Mouse (Mus musculus) neural tube, embryonic 11.5 days (tissue): ENCODE data around the gene D7Ertd443e. TPM values are rescaled to one million over a fixed set of nuclear protein-coding genes. Genes with fewer than 3 reads are reported as not detected.

Experiments
- ATAC-seq: fragments of 200-750 bp; cut with Nextera tagmentation; 2 replicates; pipeline ENCODE4 v1.8.0; 2017; ENCODE audit warnings: moderate number of reproducible peaks, mild to moderate bottlenecking, moderate TSS enrichment, moderate library complexity; ENCODE audit not compliant: insufficient read depth, low FRiP score, low TSS enrichment
- DNase-seq: peaks from one replicate; pipeline ENCODE4 v3.0.0-alpha.2; 2015; ENCODE audit warnings: low spot score
- H3K27ac ChIP-seq: fragments of 300-500 bp; sonication (generic); 2 replicates; pipeline ENCODE4 v1.5.1; 2014; ENCODE audit warnings: low read depth, mild to moderate bottlenecking, low read length
- H3K27me3 ChIP-seq: fragments of 300-500 bp; sonication (generic); 2 replicates; pipeline ENCODE4 v1.6.1; 2014; ENCODE audit warnings: mild to moderate bottlenecking, low read length, mixed read lengths; ENCODE audit not compliant: control insufficient read depth, insufficient read depth
- H3K36me3 ChIP-seq: fragments of 300-500 bp; sonication (generic); 2 replicates; pipeline ENCODE4 v1.6.1; 2014; ENCODE audit warnings: mild to moderate bottlenecking, low read length, moderate library complexity, mixed read lengths; ENCODE audit not compliant: control insufficient read depth, insufficient read depth
- H3K4me1 ChIP-seq: fragments of 300-500 bp; sonication (generic); 2 replicates; pipeline ENCODE4 v1.6.1; 2014; ENCODE audit warnings: low read length, mixed read lengths; ENCODE audit not compliant: control insufficient read depth, insufficient read depth
- H3K4me2 ChIP-seq: fragments of 300-500 bp; sonication (generic); 2 replicates; pipeline ENCODE4 v1.6.1; 2014; ENCODE audit warnings: low read depth, mild to moderate bottlenecking, moderate library complexity
- H3K4me3 ChIP-seq: fragments of 300-500 bp; sonication (generic); 2 replicates; pipeline ENCODE4 v1.5.1; 2014; ENCODE audit warnings: low read depth, low read length
- H3K9ac ChIP-seq: fragments of 300-500 bp; sonication (generic); 2 replicates; pipeline ENCODE4 v1.6.1; 2014; ENCODE audit warnings: mild to moderate bottlenecking, low read length
- H3K9me3 ChIP-seq: fragments of 300-500 bp; sonication (generic); 2 replicates; pipeline ENCODE4 v1.6.1; 2016; ENCODE audit warnings: low read length; ENCODE audit not compliant: control insufficient read depth
- WGBS: fragments of 180-500 bp; shearing (Covaris S2); extraction: QIAGEN DNeasy Blood & Tissue Kit; methylation state at CpG from one replicate; pipeline ENCODE4 v1.1.7; 2014; 5-methylcytosine and 5-hydroxymethylcytosine counted together
- polyA plus RNA-seq: library from polyadenylated mRNA; unstranded; fragments of >200 nt; fragmentation: Nextera tagmentation; extraction: Ambion mirVana; gene quantifications from 2 replicates; pipeline ENCODE4 v1.2.1, GENCODE M21; 2014

The D7Ertd443e gene
- polyA plus RNA-seq, 1 experiment from 2014 or later, result 0.19 TPM

GRCm38 (mm10) chr7:134320979-134321378 is 64.5 kb downstream of the D7Ertd443e start:
- Histone ChIP-seq H3K4me2 (no peak overlapping the region), H3K27ac (no peak overlapping the region), H3K36me3 (no peaks in the 10 kb centered on the region), H3K4me1 (no peaks in the 10 kb centered on the region), H3K9me3 (no peaks in the 10 kb centered on the region), H3K27me3 (no peaks in the 10 kb centered on the region), H3K4me3 (no peak overlapping the region), H3K9ac (no peak overlapping the region)
- DNase-seq, result no peak
- 88% methylated on average over 10 of the region's 10 CpGs for WGBS
- no peak for ATAC-seq

DNA sequence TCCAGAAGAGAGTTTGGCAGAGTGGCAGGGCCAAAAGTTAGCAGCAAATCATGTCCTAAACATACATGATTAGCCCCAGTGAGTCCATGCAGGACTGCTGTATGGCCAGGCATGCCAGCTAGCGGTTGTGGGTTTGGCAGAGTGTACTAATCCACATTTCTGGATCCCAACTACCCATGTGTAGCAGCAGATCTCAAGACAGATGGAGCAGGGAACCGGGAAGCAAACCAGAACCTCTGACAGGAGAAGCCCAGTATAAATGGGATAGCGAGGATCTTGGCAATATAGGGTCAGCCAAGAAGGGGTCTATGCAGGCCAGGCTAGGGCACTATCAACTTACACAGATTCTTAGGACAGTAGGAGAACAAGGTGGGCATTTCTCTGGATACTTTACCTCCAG is 83.4 kb downstream of the D7Ertd443e start:
- H3K4me3 ChIP-seq, result no peak overlapping the region
- H3K4me1 ChIP-seq, result no peaks in the 10 kb centered on the region
- no peak overlapping the region for H3K27ac ChIP-seq
- ATAC-seq (no peak), DNase-seq (no peak)
- H3K36me3 ChIP-seq, result no peaks in the 10 kb centered on the region
- no peak overlapping the region for H3K9ac ChIP-seq
- H3K4me2 ChIP-seq, result no peak overlapping the region
- no peaks in the 10 kb centered on the region; the same call in 1 of the 2 replicates for H3K9me3 ChIP-seq
- H3K27me3 ChIP-seq, result no peaks in the 10 kb centered on the region
- WGBS, result 94% methylated on average over 3 of the region's 3 CpGs

DNA sequence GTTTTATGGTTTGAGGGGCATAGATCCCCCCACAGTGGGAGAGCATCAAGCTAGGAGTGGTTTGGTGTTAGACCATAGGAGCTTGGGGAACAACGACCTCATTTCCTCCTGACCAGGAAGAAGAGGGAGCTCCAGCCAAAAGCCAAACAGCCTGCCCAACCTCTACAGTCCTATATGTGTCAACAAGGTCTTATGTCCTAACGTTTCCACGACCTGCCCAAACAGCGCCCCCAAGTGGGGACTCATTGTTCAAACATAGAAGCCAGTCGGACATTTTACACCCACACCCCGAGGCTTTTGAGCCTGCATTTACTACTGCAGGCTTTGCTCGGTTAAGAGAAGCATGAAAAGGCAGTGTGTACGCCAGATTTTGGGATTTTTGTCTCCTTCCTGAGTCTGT is 84.2 kb downstream of the D7Ertd443e start:
- ATAC-seq (no peak), DNase-seq (peak; percentile 56)
- Histone ChIP-seq H3K36me3 (no peaks in the 10 kb centered on the region), H3K4me2 (no peak overlapping the region), H3K9ac (no peak overlapping the region), H3K27ac (no peak overlapping the region), H3K4me1 (no peaks in the 10 kb centered on the region), H3K4me3 (no peak overlapping the region), H3K9me3 (no peaks in the 10 kb centered on the region; the same call in 1 of the 2 replicates), H3K27me3 (no peaks in the 10 kb centered on the region)
- WGBS, result 48% methylated on average over 8 of the region's 8 CpGs

DNA sequence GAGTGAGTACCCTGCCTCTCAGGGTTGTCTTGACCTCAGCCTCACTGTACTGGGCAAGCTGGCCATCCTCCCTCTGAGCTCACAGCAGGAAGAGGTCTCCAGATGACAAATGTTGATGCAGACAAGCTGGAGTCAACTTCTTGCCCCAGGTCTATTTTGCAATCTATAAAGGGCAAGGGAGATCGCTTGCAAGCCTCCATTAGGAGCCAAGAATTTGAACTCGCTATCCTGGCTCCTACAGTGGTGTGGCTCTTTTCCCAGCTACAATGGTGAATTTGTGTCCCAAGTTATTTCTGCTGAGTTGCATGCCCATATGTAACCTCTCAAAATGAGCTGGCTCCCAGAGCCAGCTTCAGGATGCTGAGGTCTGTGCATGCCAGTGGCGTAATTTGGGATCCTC is 92.7 kb downstream of the D7Ertd443e start:
- no peak overlapping the region for H3K27ac ChIP-seq
- 87% methylated on average over 3 of the region's 3 CpGs for WGBS
- DNase-seq, result no peak
- H3K4me1 ChIP-seq, result peaks cover 3% of the 10 kb centered on the region
- no peaks in the 10 kb centered on the region for H3K27me3 ChIP-seq
- ATAC-seq, result no peak
- no peak overlapping the region for H3K9ac ChIP-seq
- H3K4me3 ChIP-seq, result no peak overlapping the region
- H3K4me2 ChIP-seq, result no peak overlapping the region
- H3K36me3 ChIP-seq, result no peaks in the 10 kb centered on the region
- H3K9me3 ChIP-seq, result no peaks in the 10 kb centered on the region

DNA sequence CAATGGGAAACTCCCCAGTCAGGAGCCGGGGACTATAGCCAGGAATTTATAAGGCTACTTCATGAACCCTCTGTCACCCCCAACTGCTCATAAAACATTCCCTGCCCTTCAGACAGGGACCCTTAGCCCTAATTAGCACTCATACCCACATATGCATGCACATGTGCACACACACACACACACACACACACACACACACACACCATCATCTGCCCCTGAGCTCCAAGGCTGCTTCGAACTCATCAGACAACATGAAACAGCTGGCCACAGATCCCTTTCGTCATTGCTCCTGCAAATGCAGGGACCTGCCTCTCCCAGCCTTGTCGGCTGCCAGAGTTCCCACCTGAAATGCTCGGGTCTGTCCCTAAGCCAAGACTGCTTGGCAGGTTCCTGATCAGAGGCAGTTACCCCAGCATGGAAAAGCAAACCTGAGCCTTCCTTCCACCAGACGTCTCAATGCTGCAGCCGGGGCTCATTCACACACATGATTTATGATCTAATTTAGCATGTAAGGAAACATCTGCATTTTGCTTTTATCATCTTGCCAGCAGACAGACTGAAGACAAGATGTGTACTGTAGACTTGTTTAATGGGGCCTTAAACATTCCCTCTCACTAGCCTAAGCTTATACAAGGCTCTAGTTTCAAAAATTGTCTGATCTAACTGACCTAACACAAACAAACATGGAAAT is 95.7 kb downstream of the D7Ertd443e start:
- Histone ChIP-seq H3K4me1 (peaks cover 3% of the 10 kb centered on the region), H3K36me3 (no peaks in the 10 kb centered on the region), H3K9ac (no peak overlapping the region), H3K27ac (no peak overlapping the region), H3K4me2 (no peak overlapping the region), H3K9me3 (no peaks in the 10 kb centered on the region), H3K27me3 (no peaks in the 10 kb centered on the region), H3K4me3 (no peak overlapping the region)
- DNase-seq (peak; percentile 15), ATAC-seq (no peak)
- WGBS, result 37% methylated on average over 7 of the region's 7 CpGs

- peaks cover 3% of the 10 kb centered on the region for H3K4me1 ChIP-seq
- H3K4me3 ChIP-seq, result no peak overlapping the region
- H3K9me3 ChIP-seq, result no peaks in the 10 kb centered on the region
- H3K9ac ChIP-seq, result no peak overlapping the region
- ATAC-seq, result no peak
- H3K36me3 ChIP-seq, result no peaks in the 10 kb centered on the region
- DNase-seq, result no peak
- no peaks in the 10 kb centered on the region for H3K27me3 ChIP-seq
- 90% methylated on average over 5 of the region's 5 CpGs for WGBS
- no peak overlapping the region for H3K27ac ChIP-seq
- H3K4me2 ChIP-seq, result no peak overlapping the region
Observed at GRCm38 (mm10) chr7:134289126-134289525, 96.3 kb downstream of the D7Ertd443e start.

DNA sequence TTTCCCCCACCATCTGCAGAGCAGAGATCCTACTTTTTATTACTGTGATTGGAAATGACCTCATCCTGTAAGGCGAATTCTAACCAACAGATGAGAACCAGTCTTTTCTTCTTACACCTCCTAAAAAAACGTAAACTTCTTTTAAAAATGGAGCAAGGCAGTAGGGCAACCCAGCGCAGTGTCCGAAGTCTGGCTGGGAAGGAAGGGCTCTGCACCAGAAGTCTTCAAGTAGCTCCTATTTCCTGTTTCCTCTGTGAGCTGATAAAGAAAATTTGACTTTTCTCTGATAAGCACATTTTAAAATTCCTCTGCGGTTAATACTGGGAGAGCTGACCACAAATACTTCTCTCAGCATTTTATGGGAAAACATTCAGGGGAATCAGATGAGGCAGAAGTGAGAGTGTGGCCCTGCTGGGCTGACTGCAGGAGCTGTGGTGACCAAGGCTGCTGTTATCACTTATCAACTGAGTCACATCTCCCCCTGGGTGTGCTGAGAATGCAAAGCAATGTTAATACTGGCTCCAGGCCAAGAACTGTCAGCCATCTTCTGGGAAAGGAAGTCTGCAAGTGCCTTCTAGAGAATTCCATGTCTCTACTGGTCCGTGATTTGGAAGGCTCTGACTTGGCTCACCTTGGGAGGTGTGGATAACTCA is 97.8 kb downstream of the D7Ertd443e start:
- H3K4me3 ChIP-seq, result no peak overlapping the region
- H3K27me3 ChIP-seq, result no peaks in the 10 kb centered on the region
- no peak for ATAC-seq
- no peaks in the 10 kb centered on the region for H3K9me3 ChIP-seq
- H3K4me2 ChIP-seq, result no peak overlapping the region
- no peaks in the 10 kb centered on the region for H3K36me3 ChIP-seq
- H3K9ac ChIP-seq, result no peak overlapping the region
- 81% methylated on average over 6 of the region's 6 CpGs for WGBS
- no peak for DNase-seq
- no peak overlapping the region for H3K27ac ChIP-seq
- H3K4me1 ChIP-seq, result peaks cover 3% of the 10 kb centered on the region

DNA sequence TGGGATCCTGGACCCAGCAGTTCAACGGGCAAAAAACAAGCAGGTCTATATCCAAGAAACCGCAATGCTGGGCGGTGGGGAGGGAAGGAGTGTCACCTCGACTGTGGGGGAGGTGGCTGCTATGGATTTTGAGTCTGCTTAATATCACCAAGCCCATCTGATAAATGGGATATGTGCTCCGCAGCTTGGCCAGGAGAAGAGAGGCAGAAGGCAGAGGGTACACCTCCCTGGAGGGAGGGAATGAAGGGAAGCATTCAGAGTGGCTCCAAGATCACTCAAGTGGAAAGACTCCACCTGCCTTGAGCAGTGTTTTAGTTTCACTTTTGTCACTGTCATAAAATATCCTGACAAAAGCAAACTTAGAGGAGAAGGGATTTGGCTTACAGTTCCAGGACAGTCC is 112.5 kb downstream of the D7Ertd443e start:
- no peak for DNase-seq
- ATAC-seq, result no peak
- Histone ChIP-seq H3K4me1 (no peaks in the 10 kb centered on the region), H3K4me3 (no peak overlapping the region), H3K27me3 (no peaks in the 10 kb centered on the region), H3K4me2 (no peak overlapping the region), H3K36me3 (no peaks in the 10 kb centered on the region), H3K27ac (no peak overlapping the region), H3K9ac (no peak overlapping the region), H3K9me3 (no peaks in the 10 kb centered on the region)
- WGBS, result 89% methylated on average over 5 of the region's 5 CpGs

DNA sequence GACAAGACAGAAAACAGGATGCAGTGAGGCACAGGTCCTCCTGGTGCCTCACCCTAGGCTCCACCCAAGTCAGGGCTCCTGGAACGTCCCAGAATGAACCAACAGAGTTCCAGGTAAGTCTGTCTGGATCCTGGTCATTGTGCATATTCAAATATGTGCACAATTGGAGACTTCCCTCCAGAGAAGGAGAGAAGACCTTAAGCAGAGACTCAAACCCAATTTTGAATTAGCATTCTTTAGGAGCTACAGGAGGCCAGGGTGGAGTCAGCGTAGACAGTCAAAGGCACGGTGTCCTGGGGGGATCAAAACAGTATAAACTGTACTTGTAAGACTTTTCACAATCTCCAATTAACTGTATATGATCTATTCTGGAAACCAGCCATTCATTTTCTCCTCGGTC is 113.0 kb downstream of the D7Ertd443e start:
- WGBS, result 81% methylated on average over 4 of the region's 4 CpGs
- Histone ChIP-seq H3K9ac (no peak overlapping the region), H3K4me1 (no peaks in the 10 kb centered on the region), H3K4me2 (no peak overlapping the region), H3K36me3 (no peaks in the 10 kb centered on the region), H3K9me3 (no peaks in the 10 kb centered on the region), H3K4me3 (no peak overlapping the region), H3K27me3 (no peaks in the 10 kb centered on the region), H3K27ac (no peak overlapping the region)
- ATAC-seq (no peak), DNase-seq (no peak)
